Mouse (Mus musculus) CD4-positive helper T cell, adult 2 months (primary cell): ENCODE data around the gene B4galnt2.
"Not testable (repeated sequence)": the region's sequence is repeated elsewhere in the genome, so short reads cannot be mapped to it uniquely, and the experiment has no call there.

Source experiments
- DNase-seq: peaks from one replicate; pipeline ENCODE4 v3.0.0-alpha.2; 2012; ENCODE audit warnings: low read depth, missing footprints, low spot score

The B4galnt2 gene

GRCm38 (mm10) chr11:95896446-95897179, 18.1 kb downstream of the B4galnt2 start:
- DNase-seq: peak; percentile 44

DNA sequence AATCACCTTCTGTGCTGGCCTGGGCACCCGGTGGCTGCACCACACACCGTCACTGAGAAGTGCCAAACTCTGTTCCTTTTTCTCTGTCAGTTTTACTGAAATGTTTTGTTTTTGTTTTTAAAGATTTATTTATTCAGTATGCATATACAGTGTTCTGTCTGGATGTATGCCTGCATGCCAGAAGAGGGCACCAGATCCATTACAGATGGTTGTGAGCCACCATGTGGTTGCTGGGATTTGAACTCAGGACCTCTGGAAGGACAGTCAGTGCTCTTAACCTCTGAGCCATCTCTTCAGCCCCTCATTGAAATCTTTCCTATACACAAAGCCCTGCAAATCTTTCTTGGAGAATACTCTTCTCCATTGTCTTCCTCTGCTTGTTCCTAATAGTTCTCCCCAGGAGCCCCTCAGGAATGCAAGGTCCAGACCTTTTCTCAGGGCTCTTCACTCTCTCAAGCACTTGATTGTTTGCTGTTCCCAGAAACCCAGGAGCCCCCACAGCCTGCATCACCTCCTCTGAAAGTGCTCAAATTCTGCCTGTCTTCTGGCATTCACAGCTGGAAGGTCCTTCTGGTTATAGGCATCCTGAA, 24.1 kb downstream of the B4galnt2 start:
- no peak for DNase-seq

- not testable (repeated sequence) for DNase-seq
Observed at GRCm38 (mm10) chr11:95879861-95880260, 34.8 kb downstream of the B4galnt2 start.

DNA sequence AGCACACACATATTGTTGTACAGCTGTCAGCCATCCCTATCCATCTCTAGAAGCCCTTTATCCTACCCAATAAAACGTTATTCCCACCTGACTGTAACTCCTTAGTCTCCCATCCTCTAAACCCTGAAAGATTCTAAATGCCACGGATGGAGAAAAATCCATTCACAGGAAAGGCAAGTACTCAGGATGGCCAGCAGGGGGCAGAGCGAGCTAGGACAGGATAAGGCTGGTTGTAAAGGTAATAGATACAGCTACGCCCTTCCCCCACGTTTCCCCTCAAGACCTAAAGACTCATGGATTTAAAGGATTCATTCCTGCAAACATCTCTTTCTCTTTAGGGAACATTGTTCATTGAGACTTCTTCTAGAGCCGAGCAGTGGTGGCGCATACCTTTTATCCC, 38.4 kb downstream of the B4galnt2 start:
- DNase-seq: peak; percentile 58

- peak; percentile 23 for DNase-seq
Observed at GRCm38 (mm10) chr11:95875804-95876203, 38.9 kb downstream of the B4galnt2 start.

DNA sequence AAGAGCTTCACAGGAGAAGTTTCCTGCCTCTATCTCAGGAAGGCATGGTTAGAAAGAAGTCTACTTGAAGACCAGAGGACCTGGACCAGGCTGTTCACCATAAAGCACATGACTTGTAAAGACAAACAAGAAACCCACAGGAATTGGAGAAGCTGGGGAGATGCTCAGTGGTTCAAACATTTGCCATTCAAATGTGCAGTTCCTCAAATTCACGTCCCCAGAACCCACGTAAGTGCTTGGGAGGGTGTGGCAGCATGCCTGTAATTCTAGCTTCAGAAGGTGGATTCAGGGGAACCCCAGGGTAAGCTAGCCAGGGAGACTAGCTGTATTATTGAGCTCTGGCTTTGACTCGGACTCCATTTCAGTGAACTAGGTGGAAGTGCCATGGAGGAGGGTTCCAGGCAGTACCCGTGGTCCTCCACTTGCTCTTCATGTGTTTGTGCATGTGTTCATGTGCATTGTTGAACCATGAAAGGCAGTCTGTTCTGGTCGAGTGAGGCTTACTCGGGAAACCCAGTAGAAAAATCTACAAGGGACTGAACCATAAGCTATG, 44.7 kb downstream of the B4galnt2 start:
- no peak for DNase-seq

DNA sequence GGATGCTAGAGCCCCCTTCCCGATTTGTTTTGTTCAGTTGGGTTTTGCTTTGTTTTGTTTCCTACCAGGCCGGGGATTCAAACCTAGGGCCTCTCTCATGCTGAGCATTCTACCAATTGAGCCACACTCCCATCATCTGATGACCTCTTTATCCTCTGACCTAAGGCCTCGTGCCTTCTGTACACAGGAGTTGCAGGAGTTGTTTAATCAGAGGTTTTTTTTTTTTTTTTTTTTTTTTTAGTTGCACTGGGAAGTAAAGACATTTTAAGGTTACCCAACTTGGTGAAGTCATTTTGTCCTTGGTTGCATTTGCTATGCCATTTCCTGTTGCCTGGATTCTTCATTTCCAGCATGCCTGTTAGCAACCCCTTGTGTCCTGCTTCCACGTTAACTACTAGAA, 45.2 kb downstream of the B4galnt2 start:
- DNase-seq: no peak

GRCm38 (mm10) chr11:95861397-95861796, 53.3 kb downstream of the B4galnt2 start:
- DNase-seq: no peak

DNA sequence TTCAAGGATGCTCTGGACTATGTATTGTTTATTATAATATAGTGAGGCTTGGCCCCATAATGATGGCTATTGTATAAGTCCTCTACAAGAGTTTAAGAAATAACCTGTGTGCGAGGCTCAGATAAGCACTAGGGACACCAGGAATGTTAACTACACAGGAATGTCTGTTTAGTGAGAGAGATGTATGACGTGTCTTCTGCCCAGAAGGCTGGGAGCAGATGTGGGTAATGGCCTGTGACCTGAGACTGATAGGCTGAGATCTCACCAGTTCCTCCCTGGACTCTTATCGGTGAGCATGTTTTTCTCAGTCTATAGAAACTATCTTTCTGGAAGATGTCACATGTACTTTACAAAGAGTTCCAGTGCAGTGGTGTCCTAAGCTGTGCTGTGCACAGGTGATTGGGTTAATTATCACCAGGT, 54.6 kb downstream of the B4galnt2 start:
- DNase-seq: no peak

DNA sequence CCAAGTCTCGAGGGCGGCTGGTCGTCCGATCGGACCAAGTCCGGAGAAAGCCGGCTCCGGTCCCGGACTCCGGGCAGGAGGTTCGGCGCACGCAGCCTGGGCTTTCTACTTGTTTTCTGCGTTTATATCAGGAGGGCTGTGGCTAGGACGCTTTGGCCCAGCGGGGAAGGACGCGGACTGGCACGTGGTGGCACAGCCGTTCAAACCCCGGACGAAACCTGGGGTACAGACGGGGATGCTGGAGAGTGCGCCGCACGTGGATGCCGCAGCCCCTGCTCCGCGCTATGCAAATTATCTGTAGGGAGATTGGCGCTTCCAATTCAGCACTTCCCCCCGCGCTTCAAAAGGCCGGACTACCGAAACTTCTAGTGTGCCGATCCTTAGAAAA, 55.2 kb downstream of the B4galnt2 start:
- peak; percentile 76 for DNase-seq

DNA sequence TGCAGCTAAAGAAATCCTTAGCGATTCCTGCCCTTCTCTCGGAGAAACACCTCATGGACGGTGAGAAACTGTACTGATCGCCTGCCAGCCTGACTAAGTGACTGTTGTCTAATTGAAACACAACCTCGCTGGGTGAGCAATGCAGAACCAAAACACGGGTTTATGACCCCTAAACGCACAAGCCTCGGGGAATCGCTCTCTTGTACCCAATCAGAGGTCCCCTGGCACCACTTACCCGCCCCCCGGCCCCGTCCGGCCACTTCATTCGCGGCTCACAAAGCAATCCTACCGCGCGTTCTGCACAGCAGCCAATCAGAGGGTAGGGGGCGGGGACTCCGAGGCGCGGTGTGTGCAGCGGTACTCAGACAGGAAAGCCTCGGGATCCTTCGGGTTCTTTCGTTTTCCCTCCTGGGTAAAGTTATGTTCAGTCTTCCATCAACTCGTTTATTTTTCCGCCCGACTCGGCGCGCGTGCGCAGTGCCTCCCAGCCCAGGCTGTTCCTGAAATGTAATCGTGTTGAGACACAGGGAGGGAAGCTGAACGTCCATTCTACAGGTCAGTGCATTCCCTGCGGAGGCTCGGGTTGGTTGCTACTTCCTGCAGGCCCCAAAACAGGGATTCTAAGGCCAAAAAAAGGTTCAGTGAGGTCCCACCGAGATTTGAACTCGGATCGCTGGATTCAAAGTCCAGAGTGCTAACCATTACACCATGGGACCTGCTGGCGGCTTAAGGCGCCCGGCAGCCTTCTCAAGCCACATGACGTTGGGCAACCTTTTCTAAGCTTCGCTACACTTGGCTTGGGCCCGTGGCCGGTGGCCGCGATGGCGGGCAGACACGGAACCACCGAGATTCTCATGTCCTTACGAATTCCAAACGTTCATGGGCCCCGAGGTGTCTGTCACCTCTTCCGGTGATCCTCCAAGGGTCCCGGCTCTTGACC, 55.9 kb downstream of the B4galnt2 start:
- DNase-seq: peak; percentile 99

DNA sequence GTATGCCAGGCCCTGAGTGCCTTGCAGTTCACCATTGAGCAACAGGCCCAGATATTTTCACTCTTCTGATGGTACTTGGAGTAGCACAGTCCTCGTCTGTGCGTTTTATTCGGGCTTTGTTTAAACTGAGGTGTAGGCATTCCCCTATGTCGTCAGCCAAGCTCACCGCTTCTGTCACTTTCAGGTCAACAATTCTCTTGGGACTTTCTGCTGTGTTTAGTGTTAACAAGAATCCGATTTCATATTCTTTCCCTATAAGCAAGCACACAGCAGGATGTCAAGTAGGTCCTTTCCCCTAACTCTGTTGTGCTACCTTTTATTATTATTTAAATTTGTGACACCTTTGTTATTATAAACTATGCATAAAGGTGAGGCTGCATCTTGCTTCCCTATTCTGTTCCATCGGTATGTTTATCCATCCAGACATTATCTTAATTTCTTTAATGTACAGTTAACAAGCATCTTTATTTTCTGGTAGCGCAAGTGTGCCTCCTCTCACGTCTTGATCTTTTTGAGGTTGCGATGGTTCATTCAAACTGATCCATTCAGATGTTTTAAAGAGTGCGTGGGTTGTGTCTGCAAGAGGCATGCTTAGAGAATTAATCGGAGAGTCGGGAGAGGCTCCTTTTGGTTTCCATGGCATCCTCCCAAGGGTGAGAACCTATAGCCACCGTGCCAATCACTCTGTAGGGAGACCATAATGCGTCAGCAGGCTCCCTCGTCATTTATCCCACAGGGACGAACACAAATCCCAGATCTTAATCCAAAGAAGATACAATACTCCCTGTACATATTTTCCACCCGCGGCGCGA, 56.8 kb downstream of the B4galnt2 start:
- DNase-seq: no peak

DNA sequence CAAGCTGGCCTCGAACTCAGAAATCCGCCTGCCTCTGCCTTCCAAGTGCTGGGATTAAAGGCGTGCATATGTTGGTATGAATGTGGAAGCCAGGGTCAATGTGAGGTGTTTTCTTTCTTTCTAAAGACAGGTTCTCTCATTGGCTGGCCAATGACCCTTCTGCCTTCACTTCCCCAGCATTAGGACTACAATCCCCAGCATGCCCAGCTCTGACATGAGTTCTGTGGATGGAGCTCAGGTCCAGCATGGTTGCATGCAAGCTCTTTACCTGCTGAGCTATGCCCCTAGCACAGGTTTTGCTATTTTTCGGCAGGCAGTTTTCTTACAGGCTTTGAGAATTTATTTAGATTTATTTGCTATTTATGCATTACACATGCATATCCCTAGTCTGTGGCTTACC, 57.4 kb downstream of the B4galnt2 start:
- DNase-seq: no peak

DNA sequence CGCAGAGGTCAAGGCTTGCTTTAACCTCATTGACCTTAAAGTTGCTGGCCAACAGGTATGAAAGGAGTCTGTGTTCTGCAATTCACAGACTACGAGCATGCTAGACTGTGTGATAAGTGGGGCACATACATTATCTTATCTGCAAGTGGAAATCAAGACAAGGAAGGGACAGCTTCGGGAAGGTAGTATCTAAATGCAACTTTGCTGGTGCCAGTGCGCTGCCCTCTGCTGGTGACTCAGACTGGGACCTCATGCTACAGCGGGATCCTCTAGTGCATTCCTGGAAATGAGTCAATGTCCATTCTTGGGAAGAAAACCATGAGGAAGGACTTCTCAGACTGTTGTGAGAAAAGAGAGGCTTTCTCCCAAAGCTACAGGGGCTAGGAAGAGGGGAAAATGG, 61.0 kb downstream of the B4galnt2 start:
- peak; percentile 65 for DNase-seq

DNA sequence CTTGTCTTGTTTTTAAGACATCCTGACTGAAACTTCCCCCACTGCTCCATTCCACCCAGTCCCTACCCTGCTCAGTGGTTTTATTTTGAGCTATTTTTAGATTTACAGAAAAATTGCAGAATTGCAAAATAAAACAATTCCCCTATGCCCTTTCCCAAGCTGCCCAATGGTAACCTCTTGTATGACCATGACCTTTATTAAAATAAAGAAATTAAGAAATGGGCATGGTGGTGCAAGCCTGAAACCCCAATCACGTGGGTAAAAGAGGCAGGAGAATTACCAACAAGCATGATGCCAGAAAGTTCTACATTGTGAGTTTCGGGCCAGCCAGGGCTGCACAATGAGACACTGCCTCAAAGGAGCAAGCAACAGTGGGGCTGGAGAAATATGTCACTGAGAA, 63.8 kb downstream of the B4galnt2 start:
- DNase-seq: no peak

DNA sequence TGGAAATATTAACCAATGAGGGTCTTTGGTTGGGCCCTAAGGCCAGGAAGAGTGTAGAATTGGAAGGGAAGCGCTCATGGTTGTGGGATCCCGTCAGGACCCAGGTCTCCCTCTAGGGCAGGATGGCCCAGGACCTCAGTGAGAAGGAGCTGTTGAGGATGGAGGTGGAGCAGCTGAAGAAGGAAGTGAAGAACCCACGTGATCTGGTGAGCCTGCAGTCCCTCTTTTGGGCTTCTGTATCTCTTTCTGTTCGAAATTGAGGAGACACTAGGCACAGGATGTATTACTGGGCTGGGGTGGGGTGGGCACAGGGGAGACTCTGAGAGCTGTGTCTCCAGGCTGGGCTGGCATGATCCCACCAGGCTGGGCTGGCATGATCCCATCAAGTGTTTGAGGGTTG, 69.8 kb downstream of the B4galnt2 start:
- DNase-seq: no peak

- no peak for DNase-seq
Observed at GRCm38 (mm10) chr11:95843421-95843950, 71.2 kb downstream of the B4galnt2 start.

DNA sequence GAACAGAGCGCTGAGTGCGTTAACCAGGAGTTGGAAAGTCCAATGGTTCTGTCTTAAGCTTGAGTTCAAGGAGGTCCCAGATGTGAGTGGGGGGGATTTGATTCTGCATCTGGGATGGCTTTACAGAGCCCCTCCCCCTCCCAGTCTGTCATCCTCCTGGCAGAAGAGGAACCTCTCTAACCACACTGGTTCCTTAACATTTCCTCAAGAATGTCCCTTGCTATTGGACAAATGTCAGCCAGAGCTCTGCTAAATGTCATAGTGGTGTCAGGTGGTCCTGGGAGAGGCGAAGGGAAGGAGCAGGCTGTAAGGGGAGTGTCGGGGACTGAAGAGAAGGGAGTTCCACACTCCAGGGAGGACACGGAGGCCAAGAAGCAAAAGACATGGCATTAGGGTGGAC, 71.7 kb downstream of the B4galnt2 start:
- no peak for DNase-seq

- DNase-seq: peak; percentile 70
Observed at GRCm38 (mm10) chr11:95842074-95842681, 72.5 kb downstream of the B4galnt2 start, which contains the start of gene Abi3. Abi3 (minus strand) TSS chr11:95842476.

DNA sequence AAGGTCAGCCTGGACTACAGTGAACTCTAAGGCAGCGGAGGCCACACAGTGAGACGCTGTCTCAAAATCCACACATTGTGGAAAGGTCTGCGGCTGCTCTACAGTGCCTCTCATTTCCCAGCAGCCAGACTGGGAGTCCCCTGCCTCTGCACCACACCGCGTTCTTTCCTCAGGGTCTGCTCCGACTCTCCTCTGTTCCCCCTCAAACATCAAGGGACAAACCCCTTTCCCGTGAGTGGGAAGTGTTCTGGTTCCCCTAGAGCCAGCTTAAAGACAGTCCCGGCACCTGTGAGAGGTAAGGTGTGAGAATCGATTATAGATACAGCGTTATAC, 73.2 kb downstream of the B4galnt2 start:
- DNase-seq: no peak
